Mouse (Mus musculus): ENCODE data around the gene Fbxl20. TPM values are rescaled to one million over a fixed set of nuclear protein-coding genes. Genes with fewer than 3 reads are reported as not detected.
"Not testable (repeated sequence)": the region's sequence is repeated elsewhere in the genome, so short reads cannot be mapped to it uniquely, and the experiment has no call there.

Gene Fbxl20
- 12.9 and 15.5 TPM in 2 replicates for polyA plus RNA-seq (2014; fragmentation: Nextera tagmentation; extraction: Ambion mirVana)

DNA sequence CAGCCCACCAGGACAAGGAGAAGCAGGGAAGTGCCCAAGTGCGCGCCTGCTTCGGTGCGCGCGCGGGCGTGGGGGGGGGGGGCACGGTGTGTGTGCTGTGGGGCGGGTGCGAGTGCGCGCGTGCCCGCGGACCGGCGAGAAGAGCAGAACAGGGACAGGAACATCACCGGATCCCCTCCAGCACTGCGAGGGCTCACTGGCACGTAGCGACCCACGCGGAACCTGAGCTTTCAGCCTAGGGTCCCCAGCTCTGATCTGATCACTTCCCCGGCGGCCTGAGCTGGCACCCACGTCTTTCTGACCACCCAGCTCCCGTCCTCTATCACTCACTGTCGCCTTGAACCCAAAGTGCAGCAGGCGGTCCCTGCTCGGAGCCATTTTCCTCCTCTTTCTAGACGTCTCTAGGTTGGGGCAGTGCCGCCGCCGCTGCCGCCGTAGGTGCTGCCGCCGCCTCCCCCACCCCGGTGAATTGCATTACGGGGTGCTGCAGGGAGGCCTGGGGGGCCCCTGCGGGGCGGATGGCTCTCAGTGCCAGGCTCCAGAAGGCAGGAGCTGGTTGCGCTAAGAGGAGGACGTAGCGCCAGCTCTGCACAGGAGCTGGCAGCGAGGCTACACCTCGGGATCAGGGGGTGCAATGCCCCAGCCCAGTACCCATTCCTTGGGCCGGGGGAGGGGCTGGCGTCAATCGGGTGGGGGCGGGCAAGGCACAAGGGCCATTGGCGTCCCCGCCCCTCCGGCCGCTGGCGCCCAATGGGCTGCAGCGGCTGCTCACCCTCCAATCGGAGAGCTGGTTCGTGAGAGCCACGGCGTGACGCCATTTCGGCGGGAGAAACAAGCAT, at the start of gene Fbxl20:
Fbxl20 (minus strand) TSS at position 618 of the 839 bp plus-strand sequence.
- under 1% methylated on average over 60 of the region's 65 CpGs for WGBS (ENCODE audit: insufficient replicate concordance)
- Histone ChIP-seq H3K27me3 (ENCODE audit: control insufficient read depth, insufficient read depth, low read length) (no peaks in the 10 kb centered on the region), H3K36me3 (ENCODE audit: control insufficient read depth, insufficient read depth, low read length) (no peaks in the 10 kb centered on the region), H3K4me3 (ENCODE audit: low read depth, low read length) (peak within 1 kb of the TSS; percentile 94), H3K9me3 (replicated peaks; ENCODE audit: control insufficient read depth, low read length) (no peaks in the 10 kb centered on the region), H3K4me1 (ENCODE audit: control insufficient read depth, insufficient read depth, low read length) (peaks cover 7% of the 10 kb centered on the region; the same call in 1 of the 2 replicates), H3K9ac (ENCODE audit: low read depth, low read length) (peak within 1 kb of the TSS; percentile 91), H3K27ac (ENCODE audit: low read depth, low read length) (peak within 1 kb of the TSS; percentile 86), H3K4me2 (peak within 1 kb of the TSS; percentile 99)
- ATAC-seq (replicated peaks; ENCODE audit: insufficient number of reproducible peaks, low FRiP score, low TSS enrichment), result peak; percentile 88

DNA sequence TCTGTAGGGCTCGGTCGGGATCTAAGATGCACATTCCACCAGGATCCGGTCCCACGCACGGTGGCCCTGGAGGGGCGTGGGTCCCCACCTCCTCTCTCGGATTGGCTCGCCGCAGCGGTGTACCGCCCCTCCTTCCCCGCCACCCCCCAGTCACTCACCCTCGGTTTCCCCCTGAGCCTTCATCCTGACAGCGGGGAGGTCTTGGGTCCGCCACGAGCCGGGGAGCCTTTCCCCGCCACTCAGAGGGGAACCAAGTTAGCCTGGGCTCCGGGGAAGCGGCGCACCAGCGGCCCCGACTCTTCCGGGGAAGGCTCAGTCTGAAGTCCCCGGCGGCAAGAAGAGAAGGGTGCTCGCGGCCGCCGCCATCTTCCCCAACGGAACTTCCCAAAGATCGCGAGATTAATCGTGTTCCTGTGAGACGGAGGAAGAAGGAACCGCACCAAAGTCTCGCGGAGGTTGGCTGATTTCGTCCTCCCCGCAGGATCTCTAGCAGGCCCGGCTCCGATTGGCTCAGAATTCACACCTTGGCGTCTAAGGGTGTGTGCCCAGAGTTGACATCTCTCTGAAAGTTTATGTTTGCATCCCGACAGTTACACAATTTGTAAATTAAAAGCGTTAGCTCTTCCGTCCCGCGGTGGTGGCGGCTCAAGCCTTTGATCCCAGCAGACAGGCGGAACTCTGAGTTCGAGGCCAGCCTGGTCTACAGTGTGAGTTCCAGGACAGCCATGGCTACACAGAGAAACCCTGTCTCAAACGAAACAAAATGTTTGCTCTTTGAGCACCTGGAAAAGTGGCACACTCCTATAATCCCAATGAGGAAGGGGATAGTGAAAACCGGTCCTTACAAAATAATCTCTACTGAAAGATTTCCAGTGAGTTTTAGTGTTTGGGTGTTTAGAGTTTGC, 43.0 kb upstream of the Fbxl20 start, which contains the start of gene Med1:
Med1 (minus strand) TSS at position 393 of the 905 bp plus-strand sequence.
- Histone ChIP-seq H3K4me2 (peak within 1 kb of the TSS; percentile 87), H3K27me3 (ENCODE audit: control insufficient read depth, insufficient read depth, low read length) (no peaks in the 10 kb centered on the region), H3K4me1 (ENCODE audit: control insufficient read depth, insufficient read depth, low read length) (peaks cover 7% of the 10 kb centered on the region), H3K9me3 (replicated peaks; ENCODE audit: control insufficient read depth, low read length) (no peaks in the 10 kb centered on the region), H3K36me3 (ENCODE audit: control insufficient read depth, insufficient read depth, low read length) (0 out of 2 replicates have a peak, but pooled peaks cover 5% of the 10 kb centered on the region), H3K4me3 (ENCODE audit: low read depth, low read length) (peak within 1 kb of the TSS; percentile 90), H3K9ac (ENCODE audit: low read depth, low read length) (peak within 1 kb of the TSS; percentile 95), H3K27ac (ENCODE audit: low read depth, low read length) (peak within 1 kb of the TSS; percentile 85)
- ATAC-seq (replicated peaks; ENCODE audit: insufficient number of reproducible peaks, low FRiP score, low TSS enrichment), result peak; percentile 87
- WGBS (ENCODE audit: insufficient replicate concordance), result under 1% methylated on average over 53 of the region's 53 CpGs

DNA sequence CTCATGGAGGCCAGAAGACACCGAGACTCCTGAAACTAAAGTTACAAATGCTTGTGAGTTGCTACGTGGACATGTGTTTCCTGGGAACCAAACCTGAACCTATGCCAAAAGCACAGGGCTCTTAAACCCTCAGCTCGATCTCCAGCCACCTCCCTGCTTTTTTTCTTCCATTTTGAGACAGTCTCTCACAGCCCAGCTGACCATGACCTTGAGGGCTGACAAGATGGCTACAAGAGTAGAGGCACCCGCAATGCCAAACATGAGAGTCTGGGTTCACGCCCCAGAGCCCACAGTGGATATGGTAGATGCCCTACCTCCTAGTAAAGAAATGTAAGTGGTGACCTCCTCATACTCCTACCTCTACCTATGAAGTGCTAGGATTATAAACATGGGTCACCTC, 40.6 kb upstream of the Fbxl20 start:
- H3K27ac ChIP-seq (ENCODE audit: low read depth, low read length), result no peak overlapping the region

DNA sequence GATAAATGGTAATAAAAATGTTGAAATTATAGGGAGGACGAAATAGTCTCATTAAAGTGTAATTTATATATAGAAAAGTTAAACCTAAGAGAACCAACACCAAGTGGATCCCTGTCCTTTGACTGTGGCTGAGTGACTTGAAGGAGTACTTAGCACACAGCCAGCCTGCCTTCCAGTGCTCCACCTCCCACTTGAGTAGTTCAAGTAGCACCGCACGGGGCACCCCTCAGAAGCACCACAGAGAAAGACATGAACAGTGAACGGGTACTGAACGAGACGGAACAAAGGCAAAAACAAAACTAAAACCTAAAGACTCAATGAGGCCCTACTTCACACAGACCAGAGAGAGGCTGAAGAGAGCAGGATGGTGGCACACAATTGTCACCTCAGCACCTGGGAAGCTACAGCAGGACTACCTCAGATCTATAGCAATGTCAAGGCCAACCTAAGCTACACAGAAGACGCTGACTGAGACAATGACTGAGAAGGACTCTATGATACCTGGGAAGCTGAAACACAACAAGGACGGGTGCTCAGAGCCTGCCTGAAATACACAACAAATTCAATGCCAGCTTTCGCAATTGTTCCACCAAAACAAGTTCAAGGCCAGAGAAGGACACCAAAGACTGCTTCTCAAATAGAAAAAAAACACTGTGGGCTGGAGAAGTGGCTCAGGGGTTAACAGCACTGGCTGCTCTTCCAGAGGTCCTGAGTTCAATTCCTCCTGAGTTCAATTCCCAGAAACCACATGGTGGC, 37.6 kb upstream of the Fbxl20 start:
- no peaks in the 10 kb centered on the region for H3K27me3 ChIP-seq (ENCODE audit: control insufficient read depth, insufficient read depth, low read length)
- peaks cover 22% of the 10 kb centered on the region for H3K36me3 ChIP-seq (ENCODE audit: control insufficient read depth, insufficient read depth, low read length)
- H3K9me3 ChIP-seq (replicated peaks; ENCODE audit: control insufficient read depth, low read length), result no peaks in the 10 kb centered on the region
- no peak overlapping the region for H3K9ac ChIP-seq (ENCODE audit: low read depth, low read length)
- no peak overlapping the region for H3K27ac ChIP-seq (ENCODE audit: low read depth, low read length)
- 87% methylated on average over 9 of the region's 9 CpGs for WGBS (ENCODE audit: insufficient replicate concordance)
- peaks cover 7% of the 10 kb centered on the region for H3K4me1 ChIP-seq (ENCODE audit: control insufficient read depth, insufficient read depth, low read length)
- H3K4me2 ChIP-seq, result no peak overlapping the region
- ATAC-seq (replicated peaks; ENCODE audit: insufficient number of reproducible peaks, low FRiP score, low TSS enrichment), result no peak
- H3K4me3 ChIP-seq (ENCODE audit: low read depth, low read length), result no peak overlapping the region

More for the DNA sequence above, 40.6 kb upstream of the Fbxl20 start:
- Histone ChIP-seq H3K4me1 (ENCODE audit: control insufficient read depth, insufficient read depth, low read length) (peaks cover 7% of the 10 kb centered on the region), H3K36me3 (ENCODE audit: control insufficient read depth, insufficient read depth, low read length) (peaks cover 9% of the 10 kb centered on the region; the same call in 1 of the 2 replicates), H3K4me3 (ENCODE audit: low read depth, low read length) (no peak overlapping the region), H3K27me3 (ENCODE audit: control insufficient read depth, insufficient read depth, low read length) (no peaks in the 10 kb centered on the region), H3K9ac (ENCODE audit: low read depth, low read length) (no peak overlapping the region), H3K4me2 (no peak overlapping the region), H3K9me3 (replicated peaks; ENCODE audit: control insufficient read depth, low read length) (no peaks in the 10 kb centered on the region)
- WGBS (ENCODE audit: insufficient replicate concordance), result 89% methylated on average over 5 of the region's 5 CpGs
- ATAC-seq (replicated peaks; ENCODE audit: insufficient number of reproducible peaks, low FRiP score, low TSS enrichment), result no peak

DNA sequence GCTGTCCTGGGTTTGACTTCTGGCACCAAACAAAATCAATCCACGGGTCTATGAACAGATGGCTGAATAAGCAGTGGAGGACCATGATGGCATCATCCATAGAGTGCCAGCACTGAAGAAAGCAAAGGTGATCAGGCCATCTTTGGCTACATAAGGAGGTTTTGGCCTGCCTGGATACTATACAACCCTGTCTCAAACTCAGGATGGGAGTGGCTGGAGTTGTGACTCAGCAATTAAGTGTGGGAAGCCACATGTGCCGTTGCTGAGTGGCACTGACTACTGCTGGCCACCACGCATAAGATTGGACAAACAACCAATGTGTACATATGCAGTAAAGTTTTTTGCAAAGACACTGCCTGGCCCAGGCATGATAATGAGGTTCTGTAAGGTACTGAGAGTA, 31.9 kb upstream of the Fbxl20 start:
- not testable (repeated sequence) for H3K27me3 ChIP-seq (ENCODE audit: control insufficient read depth, insufficient read depth, low read length); H3K4me2 ChIP-seq; H3K9me3 ChIP-seq (replicated peaks; ENCODE audit: control insufficient read depth, low read length); H3K9ac ChIP-seq (ENCODE audit: low read depth, low read length); H3K4me1 ChIP-seq (ENCODE audit: control insufficient read depth, insufficient read depth, low read length); H3K27ac ChIP-seq (ENCODE audit: low read depth, low read length); H3K4me3 ChIP-seq (ENCODE audit: low read depth, low read length); ATAC-seq (replicated peaks; ENCODE audit: insufficient number of reproducible peaks, low FRiP score, low TSS enrichment)
- H3K36me3 ChIP-seq (ENCODE audit: control insufficient read depth, insufficient read depth, low read length), result peaks cover 28% of the 10 kb centered on the region
- 89% methylated on average over 3 of the region's 3 CpGs for WGBS (ENCODE audit: insufficient replicate concordance)

DNA sequence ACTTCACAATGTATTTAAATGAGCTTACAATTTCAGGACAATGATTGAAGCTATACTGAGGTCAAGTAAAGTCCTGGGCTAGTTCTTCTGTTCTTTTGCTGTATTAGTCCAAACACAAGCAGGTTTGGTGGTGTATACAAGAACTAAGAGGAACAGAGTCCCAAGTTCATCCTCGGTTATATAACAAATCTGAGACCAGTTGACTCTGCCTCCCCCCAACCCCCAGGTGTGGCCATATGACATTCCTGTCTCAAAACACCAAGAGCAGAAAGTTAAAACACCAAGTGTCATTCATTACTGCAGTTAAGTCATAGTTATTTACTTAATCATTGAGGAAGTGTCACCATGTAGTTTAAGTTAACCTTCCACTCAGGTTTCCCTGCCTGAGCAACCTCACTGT, 18.2 kb upstream of the Fbxl20 start:
- H3K4me1 ChIP-seq (ENCODE audit: control insufficient read depth, insufficient read depth, low read length), result no peaks in the 10 kb centered on the region
- H3K27me3 ChIP-seq (ENCODE audit: control insufficient read depth, insufficient read depth, low read length), result no peaks in the 10 kb centered on the region
- no peak overlapping the region for H3K4me2 ChIP-seq
- peaks cover 35% of the 10 kb centered on the region for H3K36me3 ChIP-seq (ENCODE audit: control insufficient read depth, insufficient read depth, low read length)
- no peak overlapping the region for H3K27ac ChIP-seq (ENCODE audit: low read depth, low read length)
- 92% methylated on average over 1 of the region's 1 CpGs for WGBS (ENCODE audit: insufficient replicate concordance)
- no peak overlapping the region for H3K4me3 ChIP-seq (ENCODE audit: low read depth, low read length)
- no peak for ATAC-seq (replicated peaks; ENCODE audit: insufficient number of reproducible peaks, low FRiP score, low TSS enrichment)
- H3K9me3 ChIP-seq (replicated peaks; ENCODE audit: control insufficient read depth, low read length), result no peaks in the 10 kb centered on the region
- no peak overlapping the region for H3K9ac ChIP-seq (ENCODE audit: low read depth, low read length)

DNA sequence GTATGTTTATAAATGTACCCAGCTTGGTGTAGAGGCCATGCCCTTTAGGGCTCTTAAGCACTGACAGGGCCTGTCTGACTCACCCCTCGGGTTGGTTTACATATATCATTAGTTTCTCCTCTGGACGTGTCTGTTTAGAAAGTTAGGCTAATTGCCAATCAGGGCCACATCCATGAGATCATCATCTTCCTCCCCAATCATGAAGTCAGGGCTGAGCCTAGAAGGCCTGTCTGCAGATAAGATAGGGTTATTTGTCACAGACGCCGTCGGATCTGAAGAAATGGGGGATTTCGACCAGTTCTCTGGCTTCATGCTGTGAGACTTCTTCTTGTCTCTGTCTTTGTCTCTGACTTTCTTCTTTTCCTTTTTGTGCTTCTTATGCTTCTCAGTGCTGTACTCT, 4.9 kb upstream of the Fbxl20 start:
- H3K9me3 ChIP-seq (replicated peaks; ENCODE audit: control insufficient read depth, low read length), result no peaks in the 10 kb centered on the region
- peaks cover 24% of the 10 kb centered on the region for H3K36me3 ChIP-seq (ENCODE audit: control insufficient read depth, insufficient read depth, low read length)
- ATAC-seq (replicated peaks; ENCODE audit: insufficient number of reproducible peaks, low FRiP score, low TSS enrichment), result no peak
- no peak overlapping the region for H3K4me2 ChIP-seq
- H3K27me3 ChIP-seq (ENCODE audit: control insufficient read depth, insufficient read depth, low read length), result no peaks in the 10 kb centered on the region
- H3K9ac ChIP-seq (ENCODE audit: low read depth, low read length), result no peak overlapping the region
- no peaks in the 10 kb centered on the region for H3K4me1 ChIP-seq (ENCODE audit: control insufficient read depth, insufficient read depth, low read length)
- H3K27ac ChIP-seq (ENCODE audit: low read depth, low read length), result no peak overlapping the region
- H3K4me3 ChIP-seq (ENCODE audit: low read depth, low read length), result no peak overlapping the region
- 70% methylated on average over 6 of the region's 6 CpGs for WGBS (ENCODE audit: insufficient replicate concordance)

DNA sequence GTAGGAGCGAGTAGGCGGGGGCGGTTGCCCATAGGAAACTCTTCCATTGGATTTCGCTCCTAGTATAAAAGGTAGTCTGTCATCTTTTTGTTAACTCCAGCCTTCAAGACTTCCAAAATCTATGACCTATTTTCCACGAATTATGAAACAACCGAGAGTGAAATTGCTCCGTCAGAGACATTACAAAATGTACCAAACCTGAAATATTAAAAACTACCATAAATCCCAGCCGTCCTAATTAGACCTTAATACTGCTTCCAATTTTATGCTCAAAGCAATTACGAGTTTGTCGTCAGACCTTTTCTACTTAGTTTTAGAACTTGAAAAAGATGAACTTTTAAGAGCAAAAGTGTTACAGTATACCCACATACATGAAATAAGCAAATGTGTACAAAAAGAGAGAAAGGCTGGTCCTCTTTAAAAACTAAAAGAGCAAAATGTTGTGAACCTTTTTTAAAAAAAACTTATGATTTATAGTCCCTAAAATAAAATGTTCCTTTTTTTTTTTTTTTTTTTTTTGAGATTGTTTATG, 488 bp upstream of the Fbxl20 start:
- 0 out of 2 replicates have a peak, but pooled peaks cover 3% of the 10 kb centered on the region for H3K36me3 ChIP-seq (ENCODE audit: control insufficient read depth, insufficient read depth, low read length)
- no peak overlapping the region for H3K27ac ChIP-seq (ENCODE audit: low read depth, low read length)
- H3K4me1 ChIP-seq (ENCODE audit: control insufficient read depth, insufficient read depth, low read length), result peaks cover 7% of the 10 kb centered on the region; the same call in 1 of the 2 replicates
- peak overlapping the region; percentile 94 for H3K4me3 ChIP-seq (ENCODE audit: low read depth, low read length)
- no peaks in the 10 kb centered on the region for H3K9me3 ChIP-seq (replicated peaks; ENCODE audit: control insufficient read depth, low read length)
- no peak overlapping the region for H3K9ac ChIP-seq (ENCODE audit: low read depth, low read length)
- WGBS (ENCODE audit: insufficient replicate concordance), result 13% methylated on average over 10 of the region's 10 CpGs
- no peaks in the 10 kb centered on the region for H3K27me3 ChIP-seq (ENCODE audit: control insufficient read depth, insufficient read depth, low read length)
- H3K4me2 ChIP-seq, result peak overlapping the region; percentile 99
- no peak for ATAC-seq (replicated peaks; ENCODE audit: insufficient number of reproducible peaks, low FRiP score, low TSS enrichment)

All from heart, embryonic 11.5 days (tissue).